Mouse (Mus musculus): ENCODE data around the gene Mapk8ip3. TPM values are rescaled to one million over a fixed set of nuclear protein-coding genes. Genes with fewer than 3 reads are reported as not detected.
A peak's percentile ranks its signal among the peaks of the same experiment; 100 is the strongest.
"Not testable (repeated sequence)": the region's sequence is repeated elsewhere in the genome, so short reads cannot be mapped to it uniquely, and the experiment has no call there.

Gene Mapk8ip3
- polyA plus RNA-seq, 1 experiment: 363 TPM

DNA sequence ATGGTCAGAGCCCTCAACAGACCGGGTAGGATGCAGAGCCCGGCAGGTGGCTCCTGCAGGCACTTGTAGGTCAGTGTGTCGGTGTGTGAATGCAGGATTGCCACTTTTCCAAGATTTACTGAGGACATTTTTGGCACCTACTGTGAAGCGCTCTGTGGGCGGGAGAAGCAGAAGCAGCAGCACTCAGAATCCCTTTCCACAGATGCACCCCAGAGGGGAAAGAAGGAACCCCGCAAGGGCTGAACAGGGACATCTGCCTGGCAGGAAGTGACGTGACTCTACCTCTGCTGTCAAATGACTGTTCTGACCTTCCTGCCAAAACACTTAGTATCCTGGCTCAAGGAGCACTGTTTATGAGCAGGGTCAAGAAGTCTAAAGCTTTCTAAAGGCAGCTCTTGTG lies 6.3 kb upstream of the Mapk8ip3 start:
- WGBS: 58% methylated on average over 7 of the region's 7 CpGs
- TF ChIP-seq POLR2A (IDR thresholded peaks at IDR 0.05; ENCODE audit: borderline replicate concordance, insufficient read depth, low read length) (no peak), CTCF (IDR thresholded peaks at IDR 0.05; ENCODE audit: borderline replicate concordance, insufficient read depth, low read depth, low read length) (no peak)
- H3K4me1 ChIP-seq (ENCODE audit: control insufficient read depth, insufficient read depth, low read length): no peaks in the 10 kb centered on the region; the same call in 1 of the 2 replicates
- H3K27me3 ChIP-seq (ENCODE audit: control insufficient read depth, insufficient read depth, low read length): no peaks in the 10 kb centered on the region
- H3K4me3 ChIP-seq (replicated peaks; ENCODE audit: insufficient read depth, low read depth, low read length): no peak overlapping the region
- no peak overlapping the region for H3K27ac ChIP-seq (ENCODE audit: insufficient read depth, low read length)
- DNase-seq: no peak

DNA sequence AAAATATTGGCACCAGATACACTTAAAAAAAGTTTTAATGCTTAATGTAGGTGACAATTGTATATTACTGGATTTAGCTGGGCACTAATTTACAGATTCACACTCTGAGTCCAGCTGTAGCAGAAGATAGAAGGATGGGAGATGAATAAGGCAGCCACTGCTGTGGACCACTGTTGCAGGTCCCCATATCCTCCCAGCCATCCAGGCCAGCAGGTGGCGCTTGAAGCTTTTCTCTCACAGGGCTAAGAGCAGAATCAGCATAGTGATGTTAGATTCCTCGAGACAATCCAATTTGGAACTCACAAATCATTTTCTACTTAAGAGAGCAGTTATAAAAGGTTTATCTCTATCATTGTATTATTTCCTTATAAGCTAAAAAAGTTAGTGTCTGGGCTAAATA lies 5.7 kb upstream of the Mapk8ip3 start:
- 5% methylated on average over 2 of the region's 2 CpGs for WGBS
- peak; percentile 55 for TF ChIP-seq CTCF (IDR thresholded peaks at IDR 0.05; ENCODE audit: borderline replicate concordance, insufficient read depth, low read depth, low read length)
- H3K27me3 ChIP-seq (ENCODE audit: control insufficient read depth, insufficient read depth, low read length); H3K4me1 ChIP-seq (ENCODE audit: control insufficient read depth, insufficient read depth, low read length); H3K4me3 ChIP-seq (replicated peaks; ENCODE audit: insufficient read depth, low read depth, low read length); H3K27ac ChIP-seq (ENCODE audit: insufficient read depth, low read length): not testable (repeated sequence)
- peak; percentile 42 to 52 for DNase-seq

DNA sequence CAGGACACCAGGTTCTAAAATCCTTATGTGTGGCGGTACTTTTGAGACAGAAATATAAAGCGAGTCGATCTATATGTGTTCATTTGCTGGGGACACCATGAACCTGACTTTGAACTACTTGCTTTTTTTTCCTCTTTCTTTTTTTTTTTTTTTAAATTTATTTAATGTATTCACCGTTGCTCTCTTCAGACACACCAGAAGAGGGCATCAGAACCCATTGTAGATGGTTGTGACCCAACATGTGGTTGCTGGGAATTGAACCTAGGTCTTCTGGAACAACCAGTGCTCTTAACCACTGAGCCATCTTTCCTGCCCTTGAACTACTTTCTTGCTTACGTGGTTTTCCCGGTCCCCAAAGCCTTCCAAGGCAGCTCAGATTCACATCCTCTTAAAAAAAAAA lies 489 bp upstream of the Mapk8ip3 start:
- no peaks in the 10 kb centered on the region for H3K27me3 ChIP-seq (ENCODE audit: control insufficient read depth, insufficient read depth, low read length)
- DNase-seq: no peak
- peak overlapping the region; percentile 97 for H3K27ac ChIP-seq (ENCODE audit: insufficient read depth, low read length)
- H3K4me1 ChIP-seq (ENCODE audit: control insufficient read depth, insufficient read depth, low read length): peaks cover 9% of the 10 kb centered on the region; the same call in 1 of the 2 replicates
- WGBS: 39% methylated on average over 6 of the region's 6 CpGs
- H3K4me3 ChIP-seq (replicated peaks; ENCODE audit: insufficient read depth, low read depth, low read length): peak overlapping the region; percentile 93
- TF ChIP-seq POLR2A (IDR thresholded peaks at IDR 0.05; ENCODE audit: borderline replicate concordance, insufficient read depth, low read length) (no peak), CTCF (IDR thresholded peaks at IDR 0.05; ENCODE audit: borderline replicate concordance, insufficient read depth, low read depth, low read length) (0 out of 2 replicates have a peak, but pooled peaks have one; percentile 2)

DNA sequence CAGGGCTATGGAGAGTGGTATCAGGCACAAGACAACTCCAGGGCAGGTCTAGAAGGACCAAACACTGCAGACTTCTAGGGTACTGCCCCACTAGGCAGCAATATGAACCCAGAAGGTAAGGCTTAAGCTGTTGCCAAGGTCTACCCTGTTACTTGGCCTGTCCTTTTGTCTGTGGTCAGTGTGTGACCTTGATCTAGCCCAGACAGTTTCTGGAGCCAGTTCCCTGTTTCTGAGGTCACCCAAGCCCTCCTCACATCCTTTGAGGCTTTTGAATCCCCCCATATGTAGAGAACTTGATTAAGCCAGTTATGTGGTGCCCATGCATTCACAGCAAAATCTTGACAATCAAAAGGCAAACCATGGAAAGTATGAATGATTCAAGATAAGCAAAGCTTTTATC lies 1.1 kb downstream of the Mapk8ip3 start:
- H3K4me1 ChIP-seq (ENCODE audit: control insufficient read depth, insufficient read depth, low read length): peaks cover 11% of the 10 kb centered on the region; the same call in 1 of the 2 replicates
- no peaks in the 10 kb centered on the region for H3K27me3 ChIP-seq (ENCODE audit: control insufficient read depth, insufficient read depth, low read length)
- TF ChIP-seq CTCF (IDR thresholded peaks at IDR 0.05; ENCODE audit: borderline replicate concordance, insufficient read depth, low read depth, low read length): no peak
- no peak for TF ChIP-seq POLR2A (IDR thresholded peaks at IDR 0.05; ENCODE audit: borderline replicate concordance, insufficient read depth, low read length)
- H3K27ac ChIP-seq (ENCODE audit: insufficient read depth, low read length): peak overlapping the region; percentile 15; the same call in 1 of the 2 replicates
- DNase-seq: no peak
- H3K4me3 ChIP-seq (replicated peaks; ENCODE audit: insufficient read depth, low read depth, low read length): peak overlapping the region; percentile 54

DNA sequence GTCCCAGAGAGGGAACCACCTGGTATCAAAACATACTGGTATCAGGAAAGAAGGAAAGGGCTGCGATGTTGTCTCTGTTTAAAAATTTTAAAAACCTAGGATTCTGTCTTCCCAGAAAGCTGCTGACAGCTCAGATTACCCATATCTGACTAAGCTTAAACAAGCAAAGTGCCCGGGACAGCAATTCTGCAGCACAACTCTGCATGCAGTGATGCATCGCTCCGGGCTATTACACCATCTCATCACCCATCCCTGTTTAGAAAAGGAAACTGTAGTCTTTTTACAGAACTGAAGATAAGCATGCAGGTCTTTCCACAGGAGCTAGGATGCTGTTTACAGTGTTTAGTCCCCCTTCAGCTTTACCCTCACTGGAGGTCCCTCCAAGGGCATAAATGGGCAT lies 1.9 kb downstream of the Mapk8ip3 start:
- DNase-seq: no peak
- H3K4me3 ChIP-seq (replicated peaks; ENCODE audit: insufficient read depth, low read depth, low read length): peak overlapping the region; percentile 54
- 50% methylated on average over 4 of the region's 4 CpGs for WGBS
- peaks cover 11% of the 10 kb centered on the region; the same call in 1 of the 2 replicates for H3K4me1 ChIP-seq (ENCODE audit: control insufficient read depth, insufficient read depth, low read length)
- no peak for TF ChIP-seq POLR2A (IDR thresholded peaks at IDR 0.05; ENCODE audit: borderline replicate concordance, insufficient read depth, low read length)
- no peak for TF ChIP-seq CTCF (IDR thresholded peaks at IDR 0.05; ENCODE audit: borderline replicate concordance, insufficient read depth, low read depth, low read length)
- H3K27me3 ChIP-seq (ENCODE audit: control insufficient read depth, insufficient read depth, low read length): no peaks in the 10 kb centered on the region
- no peak overlapping the region for H3K27ac ChIP-seq (ENCODE audit: insufficient read depth, low read length)

DNA sequence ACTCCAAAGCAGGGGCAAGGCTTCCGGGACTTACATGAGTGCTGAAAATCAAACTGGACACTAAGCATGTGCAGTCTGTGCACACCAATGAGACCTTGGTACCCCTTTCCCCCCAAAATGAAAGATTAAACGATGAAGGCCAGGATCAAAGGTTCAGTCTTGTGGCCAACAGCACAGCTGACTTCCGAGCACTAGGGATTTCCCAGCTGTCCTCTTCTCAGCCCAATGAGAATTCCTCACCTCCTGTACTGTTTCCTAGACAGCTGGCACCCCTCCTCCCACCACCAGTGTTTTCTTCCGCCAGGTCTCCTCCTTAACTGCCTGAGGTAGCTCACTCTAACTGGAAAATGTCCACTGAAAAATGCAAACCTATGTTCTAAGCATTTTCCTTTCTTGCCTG lies 3.6 kb downstream of the Mapk8ip3 start:
- H3K27me3 ChIP-seq (ENCODE audit: control insufficient read depth, insufficient read depth, low read length): no peaks in the 10 kb centered on the region
- TF ChIP-seq CTCF (IDR thresholded peaks at IDR 0.05; ENCODE audit: borderline replicate concordance, insufficient read depth, low read depth, low read length) (no peak), POLR2A (IDR thresholded peaks at IDR 0.05; ENCODE audit: borderline replicate concordance, insufficient read depth, low read length) (no peak)
- 22% methylated on average over 4 of the region's 4 CpGs for WGBS

DNA sequence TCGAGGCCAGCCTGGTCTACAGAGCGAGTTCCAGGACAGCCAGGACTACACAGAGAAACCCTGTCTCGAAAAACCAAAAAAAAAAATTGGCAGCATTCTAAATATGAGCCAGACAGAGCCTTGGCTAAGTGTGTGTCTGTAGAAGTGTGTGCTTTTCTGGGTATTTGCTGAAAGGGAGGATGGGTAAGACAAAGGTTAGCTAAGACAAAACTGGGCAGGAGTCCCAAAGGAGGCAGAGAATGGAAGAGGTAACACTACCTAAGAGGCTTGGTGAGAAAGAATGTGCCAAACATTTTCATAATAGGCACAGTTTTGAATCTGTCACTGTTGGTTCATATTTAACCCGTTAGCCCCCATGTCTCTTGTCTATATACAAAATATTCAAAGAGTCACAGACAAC lies 4.3 kb downstream of the Mapk8ip3 start:
- no peaks in the 10 kb centered on the region for H3K27me3 ChIP-seq (ENCODE audit: control insufficient read depth, insufficient read depth, low read length)
- no peak for TF ChIP-seq POLR2A (IDR thresholded peaks at IDR 0.05; ENCODE audit: borderline replicate concordance, insufficient read depth, low read length)
- no peak for TF ChIP-seq CTCF (IDR thresholded peaks at IDR 0.05; ENCODE audit: borderline replicate concordance, insufficient read depth, low read depth, low read length)
- H3K4me3 ChIP-seq (replicated peaks; ENCODE audit: insufficient read depth, low read depth, low read length): no peak overlapping the region
- H3K4me1 ChIP-seq (ENCODE audit: control insufficient read depth, insufficient read depth, low read length): peaks cover 11% of the 10 kb centered on the region; the same call in 1 of the 2 replicates
- WGBS: 61% methylated on average over 4 of the region's 4 CpGs
- no peak overlapping the region for H3K27ac ChIP-seq (ENCODE audit: insufficient read depth, low read length)
- no peak for DNase-seq

More for the DNA sequence above, 3.6 kb downstream of the Mapk8ip3 start:
- Histone ChIP-seq H3K4me3 (replicated peaks; ENCODE audit: insufficient read depth, low read depth, low read length) (no peak overlapping the region), H3K27ac (ENCODE audit: insufficient read depth, low read length) (no peak overlapping the region), H3K4me1 (ENCODE audit: control insufficient read depth, insufficient read depth, low read length) (peaks cover 11% of the 10 kb centered on the region; the same call in 1 of the 2 replicates)
- no peak for DNase-seq

DNA sequence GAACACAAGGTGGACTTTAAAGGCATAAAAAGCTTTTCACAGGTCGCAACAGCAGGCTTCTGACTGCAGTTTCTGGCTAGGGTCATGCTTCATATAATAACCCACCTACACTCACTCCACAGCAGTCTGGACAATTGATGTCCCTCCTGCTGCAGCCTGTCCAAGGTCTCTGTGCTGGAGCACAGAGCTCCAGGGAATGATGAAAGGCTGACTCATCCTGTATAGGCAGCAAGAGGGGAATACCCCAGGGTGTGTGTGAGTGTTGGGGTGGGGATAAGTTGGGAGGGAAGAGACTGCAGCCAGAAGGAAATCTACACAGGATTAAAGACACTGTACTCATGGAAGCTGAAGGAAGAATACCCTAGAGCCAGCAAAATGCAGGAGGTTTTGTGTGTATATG lies 7.3 kb downstream of the Mapk8ip3 start:
- no peak for DNase-seq
- Histone ChIP-seq H3K4me1 (ENCODE audit: control insufficient read depth, insufficient read depth, low read length) (peaks cover 11% of the 10 kb centered on the region; the same call in 1 of the 2 replicates), H3K27ac (ENCODE audit: insufficient read depth, low read length) (no peak overlapping the region), H3K27me3 (ENCODE audit: control insufficient read depth, insufficient read depth, low read length) (no peaks in the 10 kb centered on the region), H3K4me3 (replicated peaks; ENCODE audit: insufficient read depth, low read depth, low read length) (no peak overlapping the region)
- no peak for TF ChIP-seq CTCF (IDR thresholded peaks at IDR 0.05; ENCODE audit: borderline replicate concordance, insufficient read depth, low read depth, low read length)
- TF ChIP-seq POLR2A (IDR thresholded peaks at IDR 0.05; ENCODE audit: borderline replicate concordance, insufficient read depth, low read length): no peak
- 71% methylated on average over 1 of the region's 1 CpGs for WGBS

Data from cerebellum, adult 2 months (tissue).